Mouse (Mus musculus) cerebellum, adult 2 months (tissue): Measurements from ENCODE around the gene Gm47996.

Experiments
- CTCF ChIP-seq: fragments of 200-500 bp; IDR thresholded peaks from 2 replicates; pipeline ENCODE4 v1.5.1; 2011; ENCODE audit warnings: low read depth, mild to moderate bottlenecking, control low read depth, low read length, moderate library complexity, borderline replicate concordance; ENCODE audit not compliant: insufficient read depth
- POLR2A ChIP-seq: fragments of 200-500 bp; IDR thresholded peaks from 2 replicates; pipeline ENCODE4 v1.6.1; 2011; ENCODE audit warnings: low read length, control low read depth, borderline replicate concordance; ENCODE audit not compliant: insufficient read depth

DNA sequence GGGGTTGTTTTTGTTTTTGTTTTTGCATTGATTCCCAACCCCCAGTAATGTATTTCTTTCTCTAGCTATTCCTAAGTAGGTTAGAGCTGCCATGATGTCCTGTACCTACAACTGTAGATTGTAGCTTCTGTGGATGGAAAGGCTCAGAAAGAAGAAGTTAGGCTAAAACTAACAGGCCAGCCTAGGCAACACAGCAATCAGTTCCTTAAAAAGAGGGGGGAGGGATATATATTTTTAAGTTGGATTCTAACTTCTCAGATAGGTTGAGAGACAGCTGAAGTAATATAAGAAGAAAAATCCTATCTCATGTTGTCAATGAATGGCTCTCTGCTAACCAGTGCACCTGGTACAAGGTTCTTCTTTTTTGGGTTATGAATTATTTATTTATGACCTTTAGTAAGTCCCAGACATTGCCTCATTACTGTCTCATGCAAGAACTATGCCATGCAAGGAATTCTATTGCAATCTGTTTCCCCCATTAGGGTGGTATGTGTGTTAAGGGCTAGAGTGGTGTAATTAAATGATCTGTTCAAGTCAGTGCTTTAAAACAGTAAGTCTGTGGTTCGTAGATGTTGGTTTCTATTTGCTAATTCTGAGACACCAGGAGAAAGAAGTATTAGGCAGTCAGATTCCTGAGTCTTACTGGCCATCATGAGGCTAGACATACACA is 18.5 kb downstream of the Gm47996 start:
- TF ChIP-seq CTCF = no peak
- no peak for TF ChIP-seq POLR2A
